Mouse (Mus musculus) layer of hippocampus, adult 2 months (tissue): ENCODE measurements around the gene Ly6g5c. TPM values are rescaled to one million over a fixed set of nuclear protein-coding genes. Genes with fewer than 3 reads are reported as not detected.

Source experiments
- DNase-seq, 2 experiments: peaks; one replicate each; pipeline ENCODE4 v3.0.0; 2022; ENCODE audit warnings: low spot score in 2 of 2
- H3K27ac ChIP-seq: fragments of 200-600 bp; 2 replicates; pipeline ENCODE4 v1.8.1; 2022
- H3K4me3 ChIP-seq: fragments of 200-600 bp; 2 replicates; pipeline ENCODE4 v1.8.1; 2022; ENCODE audit warnings: mild to moderate bottlenecking
- CTCF ChIP-seq: fragments of 200-600 bp; conservative IDR thresholded peaks from 2 replicates; pipeline ENCODE4 v1.8.1; 2022; ENCODE audit warnings: antibody characterized with exemption, mild to moderate bottlenecking, moderate library complexity
- total RNA-seq, 2 experiments: library from RNA; stranded (reverse); gene quantifications; 2 replicates each; pipeline ENCODE4 v1.2.3; 2021

Gene Ly6g5c
- total RNA-seq, 2 experiments from 2014 or later: not detected

- no peak for DNase-seq
- Histone ChIP-seq H3K4me3 (no peak overlapping the region), H3K27ac (no peak overlapping the region)
- no peak for TF ChIP-seq CTCF
Observed at GRCm38 (mm10) chr17:35070556-35071229, 37.4 kb upstream of the Ly6g5c start.

DNA sequence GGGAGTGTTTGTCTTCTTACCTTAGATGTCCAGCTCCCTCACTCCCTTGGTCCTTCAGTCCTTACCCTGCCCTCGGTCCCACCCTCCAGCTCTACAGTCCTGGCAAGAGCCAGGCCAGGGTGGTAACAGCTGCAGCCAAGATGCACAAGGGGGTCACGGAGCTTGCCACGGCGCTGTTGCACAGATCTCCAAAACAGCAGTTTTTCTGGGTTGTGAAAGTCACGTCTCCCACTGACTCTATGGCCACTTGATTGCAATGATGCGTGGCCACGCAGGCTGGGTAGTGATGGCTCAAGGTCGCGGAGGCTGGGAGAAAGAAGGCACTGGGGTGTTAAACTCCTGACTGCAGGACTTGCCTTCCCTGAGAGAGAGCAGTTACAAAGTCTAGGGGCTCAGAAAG, 36.6 kb upstream of the Ly6g5c start:
- no peak for DNase-seq
- no peak for TF ChIP-seq CTCF
- no peak overlapping the region for H3K27ac ChIP-seq
- H3K4me3 ChIP-seq: no peak overlapping the region

- no peak for TF ChIP-seq CTCF
- Histone ChIP-seq H3K4me3 (no peak overlapping the region), H3K27ac (no peak overlapping the region)
- no peak for DNase-seq
Observed at GRCm38 (mm10) chr17:35074097-35074496, 34.0 kb upstream of the Ly6g5c start.

DNA sequence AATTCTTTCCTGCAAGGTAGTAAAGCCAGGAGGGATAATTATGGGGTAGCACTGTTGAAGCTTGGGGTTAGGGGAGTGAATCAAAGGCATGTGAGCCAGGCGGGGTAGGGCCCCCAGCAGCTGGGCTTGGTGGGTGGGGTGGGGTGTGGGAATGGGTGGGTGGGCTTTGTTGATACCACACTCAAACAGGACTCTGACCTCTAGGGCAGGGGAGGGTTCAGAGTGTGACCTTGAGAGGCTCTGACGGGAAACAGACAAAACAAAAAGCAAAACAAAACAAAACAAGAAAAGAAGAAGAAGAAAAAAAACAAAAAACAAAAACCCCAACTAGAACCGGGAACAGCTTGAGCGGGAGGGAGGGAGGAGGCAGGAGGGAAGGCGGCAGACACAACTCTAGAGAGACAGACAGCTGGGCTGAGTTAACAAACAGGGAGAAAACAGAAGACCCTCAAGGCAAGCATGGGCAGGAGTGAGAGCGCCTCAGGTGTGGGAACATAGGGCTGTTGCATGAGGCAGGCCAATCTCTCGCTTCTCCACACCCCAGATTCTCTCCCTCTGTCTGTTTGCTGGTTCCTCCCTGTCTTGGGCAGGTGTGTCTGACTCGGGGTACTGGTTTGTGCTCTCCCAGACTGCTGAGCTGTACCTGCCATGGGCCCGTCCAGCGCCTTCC, 31.4 kb upstream of the Ly6g5c start, which contains the start of gene Ly6g6e:
Gene Ly6g6e (plus strand): TSS at position 396 of the 670 bp plus-strand sequence.
- TF ChIP-seq CTCF: no peak
- H3K27ac ChIP-seq: peak within 1 kb of the TSS; percentile 43; the same call in 1 of the 2 replicates
- peak within 1 kb of the TSS; percentile 43 for H3K4me3 ChIP-seq
- no peak for DNase-seq

- H3K4me3 ChIP-seq: peak overlapping the region; percentile 43; the same call in 1 of the 2 replicates
- peak overlapping the region; percentile 43; the same call in 1 of the 2 replicates for H3K27ac ChIP-seq
- DNase-seq: no peak
- no peak for TF ChIP-seq CTCF
Observed at GRCm38 (mm10) chr17:35077285-35077684, 30.8 kb upstream of the Ly6g5c start.

GRCm38 (mm10) chr17:35077786-35078233, 30.3 kb upstream of the Ly6g5c start, which contains the start of gene Ly6g6d:
TSS of gene Ly6g6d (minus strand) at chr17:35078065.
- peak; percentile 66 for TF ChIP-seq CTCF
- Histone ChIP-seq H3K27ac (peak within 1 kb of the TSS; percentile 43; the same call in 1 of the 2 replicates), H3K4me3 (peak within 1 kb of the TSS; percentile 43)
- DNase-seq: no peak

DNA sequence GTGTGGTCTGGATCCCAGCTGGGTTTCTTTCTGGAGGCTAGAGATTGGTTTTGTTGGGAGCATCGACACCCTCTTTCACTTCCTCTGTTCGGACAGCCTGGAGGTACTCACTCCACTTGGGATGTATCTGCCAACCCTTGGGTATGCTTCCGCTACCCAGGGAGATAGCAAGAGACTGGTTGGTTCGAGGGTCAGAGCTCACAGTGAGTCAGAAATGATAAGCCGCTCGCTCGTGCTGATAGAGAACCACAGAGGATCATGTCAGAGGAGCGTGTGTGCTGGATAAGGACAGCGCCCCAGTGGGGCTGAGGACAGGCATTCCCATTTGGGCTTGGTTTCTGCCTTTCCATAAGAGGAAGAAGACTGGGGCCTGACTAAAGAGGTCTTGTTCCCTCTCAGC, 28.3 kb upstream of the Ly6g5c start:
- no peak overlapping the region for H3K4me3 ChIP-seq
- H3K27ac ChIP-seq: peak overlapping the region; percentile 62; the same call in 1 of the 2 replicates
- TF ChIP-seq CTCF: no peak
- no peak for DNase-seq

GRCm38 (mm10) chr17:35080248-35080647, 27.8 kb upstream of the Ly6g5c start:
- no peak for DNase-seq
- no peak overlapping the region for H3K4me3 ChIP-seq
- H3K27ac ChIP-seq: peak overlapping the region; percentile 62; the same call in 1 of the 2 replicates
- TF ChIP-seq CTCF: no peak

- Histone ChIP-seq H3K27ac (peak overlapping the region; percentile 62; the same call in 1 of the 2 replicates), H3K4me3 (no peak overlapping the region)
- no peak for DNase-seq
- TF ChIP-seq CTCF: no peak
Observed at GRCm38 (mm10) chr17:35080710-35081109, 27.4 kb upstream of the Ly6g5c start.

DNA sequence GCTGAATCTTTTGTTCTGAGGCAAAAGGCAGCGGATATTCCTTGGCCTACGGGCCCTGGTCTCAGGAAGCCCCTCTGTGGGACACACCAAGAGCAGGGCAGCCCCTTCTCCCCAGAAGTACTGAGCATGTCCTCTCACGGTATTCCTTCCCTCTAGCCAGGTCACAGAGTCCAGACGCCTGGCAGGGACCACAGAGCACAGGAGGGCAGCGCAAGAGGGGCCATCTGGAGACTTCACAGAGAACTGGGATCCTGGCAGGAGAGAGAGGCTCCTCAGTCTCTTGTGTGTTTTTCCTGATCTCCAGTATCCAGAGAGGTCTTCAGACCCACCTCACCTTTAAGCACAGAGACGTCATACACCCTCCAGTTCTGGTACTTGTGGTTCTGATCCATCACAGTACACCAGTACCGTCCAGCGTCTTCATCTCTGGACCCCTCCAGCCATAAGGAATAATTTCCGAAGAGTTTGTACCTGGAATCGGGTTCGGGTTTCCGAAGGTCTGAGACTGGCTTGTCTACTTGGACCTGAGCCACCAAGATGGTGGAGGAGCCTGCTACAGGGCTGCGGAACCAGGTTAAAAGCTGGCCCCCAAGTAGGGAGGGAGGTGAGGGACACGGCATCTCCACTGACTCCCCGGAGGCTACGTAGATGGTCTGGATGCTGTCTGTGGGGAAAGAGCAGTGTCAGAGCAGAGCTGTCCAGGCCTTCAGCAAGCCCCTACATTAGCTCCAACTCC, 25.1 kb upstream of the Ly6g5c start:
- no peak for DNase-seq
- H3K27ac ChIP-seq: no peak overlapping the region
- no peak overlapping the region for H3K4me3 ChIP-seq
- no peak for TF ChIP-seq CTCF

DNA sequence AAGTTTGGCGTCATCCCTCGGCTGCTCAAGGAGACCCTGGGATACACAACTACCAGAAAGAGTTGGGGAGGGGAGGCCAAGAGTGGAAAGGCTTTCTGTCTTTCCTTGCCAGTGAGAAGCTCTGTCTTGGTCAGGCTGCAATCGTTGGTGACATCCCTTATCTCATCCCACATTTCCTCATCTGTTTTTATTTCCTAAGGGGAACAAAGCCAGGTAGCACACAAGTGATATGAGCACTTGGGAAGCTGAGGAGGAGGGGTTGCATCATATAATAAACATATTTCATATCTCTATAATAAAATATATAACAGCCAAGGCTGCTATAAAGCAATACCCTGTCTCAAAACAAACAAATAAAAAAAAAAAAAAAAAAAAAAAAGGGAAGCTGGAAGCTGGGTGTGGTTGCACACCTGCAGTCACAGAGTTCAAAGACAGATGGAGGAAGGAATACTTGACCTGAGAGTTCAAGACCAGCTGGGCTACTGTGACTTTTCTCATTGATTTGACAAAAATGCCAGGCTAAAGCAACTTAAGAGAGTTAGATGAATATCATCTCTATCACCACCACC, 24.1 kb upstream of the Ly6g5c start:
- no peak overlapping the region for H3K4me3 ChIP-seq
- DNase-seq: no peak
- H3K27ac ChIP-seq: no peak overlapping the region
- TF ChIP-seq CTCF: no peak

GRCm38 (mm10) chr17:35085208-35085865, 22.7 kb upstream of the Ly6g5c start, which contains the start of gene Ly6g6f:
TSS of gene Ly6g6f (minus strand) at chr17:35085610.
- no peak within 1 kb of the TSS for H3K27ac ChIP-seq
- no peak within 1 kb of the TSS for H3K4me3 ChIP-seq
- TF ChIP-seq CTCF: no peak
- no peak for DNase-seq
